8 mouse cellular contexts compared by ENCODE assay signal in genomic region chr15:7809841-7810391, GRCm38 (mm10). TPM values are rescaled to one million over a fixed set of nuclear protein-coding genes. Genes with fewer than 3 reads are reported as not detected.
DNase-seq lines count a peak whose midpoint lies in the region; ATAC-seq and TF ChIP-seq lines count a peak whose summit lies in the region.

No protein-coding gene starts in this region.

- H3K4me1 ChIP-seq in hindbrain, embryonic 15.5 days (replicated peaks), result peaks cover 44% of the 10 kb centered on the region
- H3K4me1 ChIP-seq in midbrain, embryonic 12.5 days, result peaks cover 28% of the 10 kb centered on the region; the same call in 1 of the 2 replicates

- no peaks in the 10 kb centered on the region for H3K9me3 ChIP-seq in hindbrain, embryonic 15.5 days
- H3K9me3 ChIP-seq in midbrain, embryonic 12.5 days, result no peaks in the 10 kb centered on the region

- no peak for TF ChIP-seq CTCF in left cerebral cortex, adult 2 months (IDR thresholded peaks at IDR 0.05)

- peak overlapping the region; percentile 99 for H3K4me2 ChIP-seq in hindbrain, embryonic 15.5 days
- H3K4me2 ChIP-seq in midbrain, embryonic 12.5 days (replicated peaks), result peak overlapping the region; percentile 92

- no peaks in the 10 kb centered on the region for H3K36me3 ChIP-seq in hindbrain, embryonic 15.5 days
- no peaks in the 10 kb centered on the region for H3K36me3 ChIP-seq in midbrain, embryonic 12.5 days

- peaks cover 79% of the 10 kb centered on the region for H3K27me3 ChIP-seq in hindbrain, embryonic 15.5 days
- peaks cover 87% of the 10 kb centered on the region for H3K27me3 ChIP-seq in midbrain, embryonic 12.5 days

- intact Hi-C loops in left cerebral cortex, adult 2 months (cut with DNase I), result loop anchor here (10.0 kb wide), 1 partner anchor 185 kb away; no protein-coding TSS in a partner anchor
- intact Hi-C loops in gastrocnemius, postnatal 14 days (cut with DNase I; ENCODE audit: low total_unique reads), result loop anchor here (2.0 kb wide), 1 partner anchor 349 kb away; no protein-coding TSS in a partner anchor

- peak overlapping the region; percentile 36; the same call in 1 of the 2 replicates for H3K9ac ChIP-seq in hindbrain, embryonic 15.5 days
- H3K9ac ChIP-seq in midbrain, embryonic 12.5 days (replicated peaks), result peak overlapping the region; percentile 53

- no peak overlapping the region for H3K27ac ChIP-seq in left cerebral cortex, adult 2 months
- H3K27ac ChIP-seq in hindbrain, embryonic 15.5 days (replicated peaks), result no peak overlapping the region
- no peak overlapping the region for H3K27ac ChIP-seq in midbrain, embryonic 12.5 days (replicated peaks)

- no peak for ATAC-seq in hindbrain, embryonic 15.5 days (ENCODE audit: low FRiP score, low read depth)
- ATAC-seq in midbrain, embryonic 12.5 days (ENCODE audit: low FRiP score, low read depth), result peak; percentile 17; the same call in 1 of the 2 replicates
- no peak for ATAC-seq in erythroid progenitor cell, adult 5-6 weeks (replicated peaks; ENCODE audit: low FRiP score, poor library complexity, severe bottlenecking)

- H3K4me3 ChIP-seq in left cerebral cortex, adult 2 months, result peak overlapping the region; percentile 44
- peak overlapping the region; percentile 49 for H3K4me3 ChIP-seq in hindbrain, embryonic 15.5 days
- H3K4me3 ChIP-seq in midbrain, embryonic 12.5 days, result peak overlapping the region; percentile 58

- DNase-seq in left cerebral cortex, adult 2 months (ENCODE audit: extremely low spot score in 1 of 2, low spot score in 2 of 2), result peak in 1 of 2 experiments; percentile 11
- DNase-seq in left cerebral cortex, adult 8-10 months (ENCODE audit: low spot score in 2 of 2), result no peak
- peak; percentile 66 for DNase-seq in embryo, embryonic 11 days
- DNase-seq in layer of hippocampus, adult 9-11 months, result no peak
- no peak for DNase-seq in gastrocnemius, postnatal 14 days

- under 1% methylated on average over 32 of the region's 32 CpGs for WGBS in hindbrain, embryonic 15.5 days
- WGBS in midbrain, embryonic 12.5 days, result under 1% methylated on average over 32 of the region's 32 CpGs

RNA-seq across cellular contexts. Expression of gene Gdnf, which starts 0.7 kb away (rescaled TPM):
- total RNA-seq in left cerebral cortex, adult 2 months (2021), result under 1 TPM; 0.09 to 0.30 TPM
- total RNA-seq in left cerebral cortex, adult 8-10 months (2022), result under 1 TPM; 0.54 to 0.82 (median 0.70) TPM
- 0.05 and 0.22 TPM in 2 replicates for polyA plus RNA-seq in hindbrain, embryonic 15.5 days (2015; fragmentation: Nextera tagmentation; extraction: Ambion mirVana)
- polyA plus RNA-seq in midbrain, embryonic 12.5 days (2016; fragmentation: Nextera tagmentation; extraction: Ambion mirVana), result 0.22 and 0.35 TPM in 2 replicates
- total RNA-seq in erythroid progenitor cell, adult 5-6 weeks (2015; ENCODE audit: low replicate concordance), result not detected in 2 replicates
- not detected in 2 replicates for total RNA-seq in erythroid progenitor cell, adult 5-6 weeks (2017; ENCODE audit: low replicate concordance)
- under 1 TPM; 0.51 to 0.57 TPM for total RNA-seq in gastrocnemius, postnatal 14 days (2021)
